8 mouse cellular contexts compared by ENCODE assay signal in the genomic region with DNA sequence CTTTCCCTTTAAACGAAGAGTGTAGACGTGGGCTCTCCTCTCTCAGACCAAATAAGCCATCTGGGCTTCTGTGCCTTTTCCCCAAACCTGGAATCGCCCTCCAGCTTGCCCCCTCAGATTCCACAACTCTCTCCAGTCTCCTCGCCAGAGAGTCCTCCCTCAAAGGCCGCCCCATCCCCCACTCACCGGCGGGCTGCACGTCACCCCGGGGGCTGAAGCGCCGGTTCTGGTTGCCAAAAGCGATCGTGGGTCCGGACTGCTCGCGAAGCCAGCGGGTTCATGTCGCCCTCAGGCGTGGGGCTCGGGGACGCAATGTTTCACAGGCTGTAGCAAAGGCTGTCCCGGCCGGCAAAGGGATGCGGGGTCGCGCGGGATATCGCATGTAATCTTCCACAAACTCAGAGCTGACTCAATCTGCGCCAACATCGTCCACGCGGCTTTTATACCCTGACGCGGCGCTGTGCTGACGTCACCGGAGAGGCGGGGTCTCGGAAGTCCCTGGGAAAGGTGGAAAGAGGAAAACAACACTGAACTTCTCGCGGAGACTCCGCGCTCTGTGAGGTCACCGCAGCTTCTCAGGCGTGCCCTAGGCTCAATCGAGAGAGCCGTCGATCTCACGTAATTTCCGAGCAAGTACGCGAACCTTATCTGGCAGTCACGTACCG. TPM values are rescaled to one million over a fixed set of nuclear protein-coding genes. Genes with fewer than 3 reads are reported as not detected.
A peak's percentile ranks its signal among the peaks of the same experiment; 100 is the strongest.
DNase-seq lines count a peak whose midpoint lies in the region; ATAC-seq lines count a peak whose summit lies in the region.

Gene Ppp1r15a (minus strand): TSS at position 460 of the 665 bp plus-strand sequence.
Gene Plekha4 (plus strand): TSS at position 522 of the 665 bp plus-strand sequence.

- H3K4me2 ChIP-seq in hindbrain, embryonic 15.5 days: peak within 1 kb of the TSS; percentile 88

- peak within 1 kb of the TSS; percentile 86 for H3K4me3 ChIP-seq in hindbrain, embryonic 15.5 days

- H3K9ac ChIP-seq in hindbrain, embryonic 15.5 days: peak within 1 kb of the TSS; percentile 88

- no peaks in the 10 kb centered on the region for H3K36me3 ChIP-seq in hindbrain, embryonic 15.5 days

- ATAC-seq in hindbrain, embryonic 15.5 days (ENCODE audit: low FRiP score, low read depth): peak; percentile 82

- H3K27ac ChIP-seq in hindbrain, embryonic 15.5 days (replicated peaks): peak within 1 kb of the TSS; percentile 91

- DNase-seq in R1 (ENCODE audit: low read depth, low spot score): peak; percentile 98
- DNase-seq in cerebellum, postnatal 25 days: peak; percentile 96 to 98
- peak; percentile 96 to 97 for DNase-seq in frontal cortex, postnatal 36 days (ENCODE audit: low spot score in 2 of 2)
- DNase-seq in left cerebral cortex, adult 11 months (ENCODE audit: low spot score): peak; percentile 86
- DNase-seq in lung, postnatal 4 days: peak; percentile 96 to 97
- peak; percentile 85 for DNase-seq in retina, postnatal 7 days (ENCODE audit: low read depth, low spot score)
- peak; percentile 95 for DNase-seq in urinary bladder, adult 2 months (ENCODE audit: low spot score)

- no peaks in the 10 kb centered on the region for H3K9me3 ChIP-seq in hindbrain, embryonic 15.5 days

- under 1% methylated on average over 54 of the region's 54 CpGs for WGBS in hindbrain, embryonic 15.5 days

- peaks cover 28% of the 10 kb centered on the region for H3K4me1 ChIP-seq in hindbrain, embryonic 15.5 days (replicated peaks)

- H3K27me3 ChIP-seq in hindbrain, embryonic 15.5 days: no peaks in the 10 kb centered on the region

RNA-seq across cellular contexts. Expression of gene Ppp1r15a, which starts in this region (rescaled TPM):
- 13.8 and 14.4 TPM in 2 replicates for polyA plus RNA-seq in hindbrain, embryonic 15.5 days (2015; fragmentation: Nextera tagmentation; extraction: Ambion mirVana)
- 27.8 and 30.5 TPM in 2 replicates for polyA plus RNA-seq in urinary bladder, adult 2 months (2012; rRNA removed)

RNA-seq across cellular contexts. Expression of gene Plekha4, which starts in this region (rescaled TPM):
- polyA plus RNA-seq in hindbrain, embryonic 15.5 days (2015; fragmentation: Nextera tagmentation; extraction: Ambion mirVana): 2.5 and 3.3 TPM in 2 replicates
- 11.7 and 14.3 TPM in 2 replicates for polyA plus RNA-seq in urinary bladder, adult 2 months (2012; rRNA removed)

Comparison
In these comparisons a context has a peak if more than half of its experiments do, and no peak if none do; other contexts are left out.
1. Peak in every context shown above with its lines: DNase-seq, ATAC-seq, H3K4me3 ChIP-seq and H3K27ac ChIP-seq.